Mouse (Mus musculus) neural tube, embryonic 13.5 days (tissue): Measurements from ENCODE around the gene Ccer2. TPM values are rescaled to one million over a fixed set of nuclear protein-coding genes. Genes with fewer than 3 reads are reported as not detected.

Experiments
- polyA plus RNA-seq: library from polyadenylated mRNA; unstranded; fragments of >200 nt; fragmentation: Nextera tagmentation; extraction: Ambion mirVana; gene quantifications from 2 replicates; pipeline ENCODE4 v1.2.1, GENCODE M21; 2015

Ccer2 gene
- polyA plus RNA-seq, 1 experiment from 2014 or later: 8.7 TPM

Other genes starting within 250 kb of the Ccer2 start
- gene Ifnl2, start 245.7 kb upstream of the Ccer2 start, polyA plus RNA-seq: not detected in 2 replicates
- gene Ifnl3, start 233.3 kb upstream of the Ccer2 start, polyA plus RNA-seq: not detected in 2 replicates
- not detected in 2 replicates for gene Sycn, start 215.3 kb upstream of the Ccer2 start, polyA plus RNA-seq
- gene Nccrp1, start 208.9 kb upstream of the Ccer2 start, polyA plus RNA-seq: not detected in 2 replicates
- gene Samd4b, start 158.0 kb upstream of the Ccer2 start, polyA plus RNA-seq: 25.6 and 26.9 TPM in 2 replicates
- gene Pak4, start 158.0 kb upstream of the Ccer2 start, polyA plus RNA-seq: 20.1 and 20.2 TPM in 2 replicates
- not detected in 2 replicates for gene Acp7, start 124.8 kb upstream of the Ccer2 start, polyA plus RNA-seq
- 4.8 and 6.5 TPM in 2 replicates for gene Fbxo27, start 63.3 kb upstream of the Ccer2 start, polyA plus RNA-seq
- gene Fbxo17, start 39.4 kb upstream of the Ccer2 start, polyA plus RNA-seq: 6.3 and 7.1 TPM in 2 replicates
- 115 and 122 TPM in 2 replicates for gene Mrps12, start 14.4 kb upstream of the Ccer2 start, polyA plus RNA-seq
- 23.0 and 24.6 TPM in 2 replicates for gene Sars2, start 14.2 kb upstream of the Ccer2 start, polyA plus RNA-seq
- 101 and 104 TPM in 2 replicates for gene Sirt2, start 10.6 kb downstream of the Ccer2 start, polyA plus RNA-seq
- gene Nfkbib, start 11.3 kb downstream of the Ccer2 start, polyA plus RNA-seq: 63.4 and 67.7 TPM in 2 replicates
- 1.7 and 2.6 TPM in 2 replicates for gene Rinl, start 32.8 kb downstream of the Ccer2 start, polyA plus RNA-seq
- gene Hnrnpl, start 52.4 kb downstream of the Ccer2 start, polyA plus RNA-seq: 214 and 237 TPM in 2 replicates
- 88.7 and 98.1 TPM in 2 replicates for gene Ech1, start 69.0 kb downstream of the Ccer2 start, polyA plus RNA-seq
- gene Lgals4, start 77.7 kb downstream of the Ccer2 start, polyA plus RNA-seq: 5.0 and 6.2 TPM in 2 replicates
- 4.5 and 6.1 TPM in 2 replicates for gene Lgals7, start 107.7 kb downstream of the Ccer2 start, polyA plus RNA-seq
- 0.29 and 0.55 TPM in 2 replicates for gene Capn12, start 125.2 kb downstream of the Ccer2 start, polyA plus RNA-seq
- gene Actn4, start 206.2 kb downstream of the Ccer2 start, polyA plus RNA-seq: 142 and 147 TPM in 2 replicates
- 352 and 359 TPM in 2 replicates for gene Eif3k, start 225.7 kb downstream of the Ccer2 start, polyA plus RNA-seq
- 4.1 and 5.3 TPM in 2 replicates for gene Map4k1, start 225.9 kb downstream of the Ccer2 start, polyA plus RNA-seq